Mouse (Mus musculus): Measurements from ENCODE around the gene Atp13a2. TPM values are rescaled to one million over a fixed set of nuclear protein-coding genes. Genes with fewer than 3 reads are reported as not detected.

Gene Atp13a2
- polyA plus RNA-seq, 1 experiment: 1.5 TPM

GRCm38 (mm10) chr4:141041117-141041516, 54.4 kb downstream of the Atp13a2 start:
- Histone ChIP-seq H3K9me3 (ENCODE audit: control insufficient read depth, low read length) (no peaks in the 10 kb centered on the region), H3K4me1 (ENCODE audit: control insufficient read depth) (peaks cover 1% of the 10 kb centered on the region; the same call in 1 of the 2 replicates), H3K36me3 (ENCODE audit: control insufficient read depth) (no peaks in the 10 kb centered on the region; the same call in 1 of the 2 replicates), H3K27me3 (ENCODE audit: control insufficient read depth) (no peaks in the 10 kb centered on the region), H3K4me3 (replicated peaks) (no peak overlapping the region)
- no peak for TF ChIP-seq GATA1 (IDR thresholded peaks at IDR 0.05; ENCODE audit: low read length)
- TF ChIP-seq TAL1 (IDR thresholded peaks at IDR 0.05; ENCODE audit: low read length): no peak

- H3K27me3 ChIP-seq (ENCODE audit: control insufficient read depth): no peaks in the 10 kb centered on the region
- H3K36me3 ChIP-seq (ENCODE audit: control insufficient read depth): no peaks in the 10 kb centered on the region; the same call in 1 of the 2 replicates
- peaks cover 1% of the 10 kb centered on the region; the same call in 1 of the 2 replicates for H3K4me1 ChIP-seq (ENCODE audit: control insufficient read depth)
- no peak for TF ChIP-seq TAL1 (IDR thresholded peaks at IDR 0.05; ENCODE audit: low read length)
- TF ChIP-seq GATA1 (IDR thresholded peaks at IDR 0.05; ENCODE audit: low read length): no peak
- no peaks in the 10 kb centered on the region for H3K9me3 ChIP-seq (ENCODE audit: control insufficient read depth, low read length)
- no peak overlapping the region for H3K4me3 ChIP-seq (replicated peaks)
These were observed 58.1 kb downstream of the Atp13a2 start for GRCm38 (mm10) chr4:141044816-141045215.

- H3K4me1 ChIP-seq (ENCODE audit: control insufficient read depth): no peaks in the 10 kb centered on the region; the same call in 1 of the 2 replicates
- H3K4me3 ChIP-seq (replicated peaks): no peak overlapping the region
- H3K36me3 ChIP-seq (ENCODE audit: control insufficient read depth): no peaks in the 10 kb centered on the region; the same call in 1 of the 2 replicates
- TF ChIP-seq GATA1 (IDR thresholded peaks at IDR 0.05; ENCODE audit: low read length): no peak
- no peak for TF ChIP-seq TAL1 (IDR thresholded peaks at IDR 0.05; ENCODE audit: low read length)
- no peaks in the 10 kb centered on the region for H3K9me3 ChIP-seq (ENCODE audit: control insufficient read depth, low read length)
- H3K27me3 ChIP-seq (ENCODE audit: control insufficient read depth): no peaks in the 10 kb centered on the region
These were observed 62.3 kb downstream of the Atp13a2 start for GRCm38 (mm10) chr4:141048810-141049475.

GRCm38 (mm10) chr4:141049476-141049835, 62.8 kb downstream of the Atp13a2 start:
- no peaks in the 10 kb centered on the region; the same call in 1 of the 2 replicates for H3K4me1 ChIP-seq (ENCODE audit: control insufficient read depth)
- TF ChIP-seq TAL1 (IDR thresholded peaks at IDR 0.05; ENCODE audit: low read length): no peak
- TF ChIP-seq GATA1 (IDR thresholded peaks at IDR 0.05; ENCODE audit: low read length): no peak
- H3K9me3 ChIP-seq (ENCODE audit: control insufficient read depth, low read length): no peaks in the 10 kb centered on the region
- no peak overlapping the region for H3K4me3 ChIP-seq (replicated peaks)
- no peaks in the 10 kb centered on the region; the same call in 1 of the 2 replicates for H3K36me3 ChIP-seq (ENCODE audit: control insufficient read depth)
- no peaks in the 10 kb centered on the region for H3K27me3 ChIP-seq (ENCODE audit: control insufficient read depth)

- Histone ChIP-seq H3K9me3 (ENCODE audit: control insufficient read depth, low read length) (no peaks in the 10 kb centered on the region), H3K4me1 (ENCODE audit: control insufficient read depth) (no peaks in the 10 kb centered on the region; the same call in 1 of the 2 replicates), H3K27me3 (ENCODE audit: control insufficient read depth) (no peaks in the 10 kb centered on the region), H3K4me3 (replicated peaks) (no peak overlapping the region), H3K36me3 (ENCODE audit: control insufficient read depth) (no peaks in the 10 kb centered on the region)
- no peak for TF ChIP-seq GATA1 (IDR thresholded peaks at IDR 0.05; ENCODE audit: low read length)
- no peak for TF ChIP-seq TAL1 (IDR thresholded peaks at IDR 0.05; ENCODE audit: low read length)
These were observed 65.8 kb downstream of the Atp13a2 start for GRCm38 (mm10) chr4:141052442-141052841.

- no peaks in the 10 kb centered on the region for H3K27me3 ChIP-seq (ENCODE audit: control insufficient read depth)
- no peaks in the 10 kb centered on the region; the same call in 1 of the 2 replicates for H3K4me1 ChIP-seq (ENCODE audit: control insufficient read depth)
- H3K36me3 ChIP-seq (ENCODE audit: control insufficient read depth): no peaks in the 10 kb centered on the region
- H3K9me3 ChIP-seq (ENCODE audit: control insufficient read depth, low read length): no peaks in the 10 kb centered on the region
- TF ChIP-seq TAL1 (IDR thresholded peaks at IDR 0.05; ENCODE audit: low read length) (no peak), GATA1 (IDR thresholded peaks at IDR 0.05; ENCODE audit: low read length) (no peak)
- H3K4me3 ChIP-seq (replicated peaks): no peak overlapping the region
These were observed 66.5 kb downstream of the Atp13a2 start for GRCm38 (mm10) chr4:141053138-141053537.

- no peaks in the 10 kb centered on the region for H3K36me3 ChIP-seq (ENCODE audit: control insufficient read depth)
- H3K4me3 ChIP-seq (replicated peaks): no peak overlapping the region
- TF ChIP-seq GATA1 (IDR thresholded peaks at IDR 0.05; ENCODE audit: low read length) (no peak), TAL1 (IDR thresholded peaks at IDR 0.05; ENCODE audit: low read length) (no peak)
- H3K4me1 ChIP-seq (ENCODE audit: control insufficient read depth): no peaks in the 10 kb centered on the region; the same call in 1 of the 2 replicates
- H3K27me3 ChIP-seq (ENCODE audit: control insufficient read depth): no peaks in the 10 kb centered on the region
- no peaks in the 10 kb centered on the region for H3K9me3 ChIP-seq (ENCODE audit: control insufficient read depth, low read length)
These were observed 67.0 kb downstream of the Atp13a2 start for GRCm38 (mm10) chr4:141053568-141054161.

Other genes with a start within 250 kb of the Atp13a2 start
- gene Padi6, start 244.2 kb upstream of the Atp13a2 start, polyA plus RNA-seq (2012): not detected in 2 replicates
- 0.88 TPM in 1 of 2 replicates, not detected in the other for gene Padi4, start 212.6 kb upstream of the Atp13a2 start, polyA plus RNA-seq (2012)
- gene Padi3, start 176.2 kb upstream of the Atp13a2 start, polyA plus RNA-seq (2012): 0.02 TPM in 1 of 2 replicates, not detected in the other
- gene Padi1, start 141.1 kb upstream of the Atp13a2 start, polyA plus RNA-seq (2012): 0.01 TPM in 1 of 2 replicates, not detected in the other
- gene Padi2, start 80.5 kb upstream of the Atp13a2 start, polyA plus RNA-seq (2012): 2.4 and 2.6 TPM in 2 replicates
- gene Sdhb, start 25.7 kb upstream of the Atp13a2 start, polyA plus RNA-seq (2012): 9.3 and 10.1 TPM in 2 replicates
- 0.08 and 0.12 TPM in 2 replicates for gene Mfap2, start 23.5 kb downstream of the Atp13a2 start, polyA plus RNA-seq (2012)
- gene Crocc, start 73.7 kb downstream of the Atp13a2 start, polyA plus RNA-seq (2012): 0.49 and 0.50 TPM in 2 replicates
- 22.6 and 25.4 TPM in 2 replicates for gene Necap2, start 91.5 kb downstream of the Atp13a2 start, polyA plus RNA-seq (2012)
- gene Spata21, start 101.5 kb downstream of the Atp13a2 start, polyA plus RNA-seq (2012): not detected in 2 replicates
- 10.7 and 11.2 TPM in 2 replicates for gene Szrd1, start 152.9 kb downstream of the Atp13a2 start, polyA plus RNA-seq (2012)
- gene Fbxo42, start 161.0 kb downstream of the Atp13a2 start, polyA plus RNA-seq (2012): 6.2 and 6.5 TPM in 2 replicates
- gene Rsg1, start 227.1 kb downstream of the Atp13a2 start, polyA plus RNA-seq (2012): not detected in 2 replicates